Mouse (Mus musculus) neural tube, embryonic 15.5 days (tissue): Measurements from ENCODE around the gene Neil3. TPM values are rescaled to one million over a fixed set of nuclear protein-coding genes. Genes with fewer than 3 reads are reported as not detected.

ENCODE experiments used
- polyA plus RNA-seq: library from polyadenylated mRNA; unstranded; fragments of >200 nt; fragmentation: Nextera tagmentation; extraction: Ambion mirVana; gene quantifications from 2 replicates; pipeline ENCODE4 v1.2.1, GENCODE M21; 2015

Gene Neil3
- polyA plus RNA-seq, 1 experiment from 2014 or later: 3.7 TPM

Other genes with a start within 250 kb of the Neil3 start
- gene Aga, start 127.3 kb downstream of the Neil3 start, polyA plus RNA-seq: 16.8 and 22.3 TPM in 2 replicates